Mouse (Mus musculus) naive thymus-derived CD4-positive, alpha-beta T cell, adult 5 months (primary cell): Measurements from ENCODE around the gene Bcs1l. TPM values are rescaled to one million over a fixed set of nuclear protein-coding genes. Genes with fewer than 3 reads are reported as not detected.

Experiments used
- polyA plus RNA-seq: library from polyadenylated mRNA; unstranded; fragments of 100-300 nt; shearing (Covaris generic); gene quantifications from one replicate; pipeline ENCODE4 v1.2.1, GENCODE M21; 2017

Gene Bcs1l
- 6.6 TPM for polyA plus RNA-seq

DNA sequence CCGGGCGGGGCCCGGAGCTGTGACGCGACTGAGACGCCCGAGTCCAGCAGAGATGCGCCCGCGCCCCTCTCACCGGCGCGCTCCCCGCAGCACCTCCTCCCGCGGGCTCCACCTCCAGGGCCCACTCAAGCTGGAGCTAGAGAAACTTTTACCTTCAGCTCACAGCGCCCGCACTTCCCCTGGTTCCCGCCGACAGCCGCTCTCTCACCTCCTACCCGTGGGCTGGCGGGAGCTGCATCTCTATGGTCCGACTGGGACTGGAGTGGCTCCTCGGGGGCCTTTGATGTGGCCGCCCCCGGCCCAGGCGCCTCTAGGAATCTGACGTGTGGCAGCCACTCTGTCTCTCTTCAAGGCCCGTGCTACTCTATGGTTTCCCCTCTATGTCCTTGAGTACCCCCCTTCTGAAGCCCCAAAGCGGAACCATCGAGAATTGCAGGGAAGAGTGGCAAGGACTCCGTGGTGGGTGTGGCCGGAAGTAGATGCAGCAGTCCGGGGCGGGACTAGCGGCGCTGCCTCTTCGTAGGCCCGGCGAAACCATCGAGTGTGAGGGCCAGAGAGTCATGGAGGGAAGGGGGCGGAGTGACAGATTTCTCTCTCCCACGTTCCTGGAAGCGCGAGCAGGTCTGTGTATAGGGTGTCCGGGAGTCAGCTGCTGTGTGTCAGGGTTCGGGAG lies at the start of gene Bcs1l, which contains the start of gene Zfp142:
Gene Bcs1l, plus strand, starts transcription at position 517 of the 673 bp plus-strand sequence.
Gene Zfp142, minus strand, starts transcription at position 474 of the 673 bp plus-strand sequence.

DNA sequence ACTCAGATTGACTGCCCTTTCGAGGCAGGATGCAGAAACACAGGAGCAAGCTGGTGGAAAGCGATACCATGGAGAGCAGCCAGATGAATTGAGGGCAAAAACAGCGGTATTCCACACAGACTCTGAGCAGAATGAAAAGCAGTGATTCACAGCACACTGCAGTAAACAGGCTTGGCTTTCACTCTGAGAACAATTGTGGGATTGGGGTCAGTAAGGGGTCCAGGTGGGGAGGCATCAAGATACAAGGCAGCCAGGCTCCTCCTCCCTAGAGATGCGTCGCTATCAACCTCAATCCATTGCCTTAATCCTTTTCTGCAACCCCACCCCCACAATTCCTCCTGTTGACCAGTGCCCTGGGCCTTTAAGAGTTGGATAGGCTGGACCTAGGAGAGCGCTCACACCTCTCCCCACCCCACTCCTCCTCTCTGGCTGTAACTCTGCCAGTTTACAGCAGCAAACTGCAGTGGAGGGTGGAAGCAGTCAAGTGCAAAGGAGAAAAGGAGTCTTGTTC lies 45.6 kb upstream of the Bcs1l start, which contains the start of gene Plcd4:
Gene Plcd4, plus strand, starts transcription at position 438 of the 511 bp plus-strand sequence.

DNA sequence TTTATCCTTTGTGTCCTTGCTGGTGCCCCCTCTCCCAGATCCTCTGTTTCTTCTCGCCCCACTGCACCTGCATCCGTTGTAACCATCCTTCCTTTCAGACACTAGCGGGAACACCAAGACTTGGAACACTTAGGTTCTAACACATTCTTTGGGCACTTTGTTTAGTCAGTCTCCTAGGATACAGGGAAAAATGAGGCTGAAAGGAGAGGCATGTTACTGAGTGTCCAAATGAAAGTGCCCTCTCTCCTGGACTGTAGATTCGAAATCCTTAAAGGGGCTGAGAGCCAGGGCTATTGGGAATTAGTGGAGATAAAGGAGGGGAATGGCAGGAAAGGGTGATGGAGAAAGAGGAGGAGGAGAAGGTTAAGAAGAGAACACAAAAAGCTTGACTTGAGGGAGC lies 43.9 kb upstream of the Bcs1l start, which contains the start of gene Usp37:
Gene Usp37, minus strand, starts transcription at position 101 of the 400 bp plus-strand sequence.

DNA sequence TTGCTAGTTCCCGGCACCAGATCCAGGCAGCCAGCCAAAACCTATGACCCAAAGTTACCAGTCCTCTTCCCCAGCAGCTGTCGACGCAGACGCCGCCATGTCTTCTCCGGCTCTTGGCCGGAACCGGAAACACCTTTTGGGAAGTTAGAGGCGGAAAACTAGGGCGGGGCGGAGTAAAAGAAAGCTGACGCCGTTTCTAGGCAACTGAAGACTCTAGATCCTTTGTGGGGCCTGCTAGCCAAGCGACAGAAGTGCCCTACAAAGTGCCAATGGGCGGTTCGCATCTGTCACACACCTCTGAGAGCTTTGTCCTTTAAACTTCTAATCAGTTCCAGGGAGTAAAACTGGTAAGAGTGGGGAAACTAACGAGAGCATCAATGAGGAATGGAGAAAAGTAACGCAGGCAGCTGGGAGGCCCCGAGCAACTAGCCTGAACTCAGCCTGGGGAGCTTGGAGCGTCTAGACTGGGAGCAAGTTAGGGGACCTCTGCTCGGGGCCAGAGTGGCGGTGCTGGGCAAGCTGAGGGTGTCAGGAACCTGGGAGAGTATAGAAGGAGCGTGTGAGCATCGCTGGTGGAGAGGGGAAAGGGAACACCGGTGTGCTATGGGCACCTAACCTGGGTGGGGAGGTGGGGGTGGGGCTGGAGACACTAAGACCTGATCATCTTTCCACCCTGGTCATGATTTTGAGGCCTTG lies 13.3 kb downstream of the Bcs1l start, which contains the start of the genes Rnf25 and Stk36:
Gene Rnf25, minus strand, starts transcription at position 131 of the 696 bp plus-strand sequence.
Gene Stk36, plus strand, starts transcription at position 179 of the 696 bp plus-strand sequence.

Other genes with a start within 250 kb of the Bcs1l start
- gene Catip, start 226.2 kb upstream of the Bcs1l start, polyA plus RNA-seq = not detected
- gene Slc11a1, start 213.1 kb upstream of the Bcs1l start, polyA plus RNA-seq = not detected
- 5.5 TPM for gene Ctdsp1, start 196.8 kb upstream of the Bcs1l start, polyA plus RNA-seq
- 0.61 TPM for gene Vil1, start 178.9 kb upstream of the Bcs1l start, polyA plus RNA-seq
- 24.0 TPM for gene Cnot9, start 82.2 kb upstream of the Bcs1l start, polyA plus RNA-seq
- gene Plcd4, start 45.4 kb upstream of the Bcs1l start, polyA plus RNA-seq = 0.85 TPM
- gene Usp37, start 44.0 kb upstream of the Bcs1l start, polyA plus RNA-seq = 18.6 TPM
- gene Zfp142, start within 50 bp of the Bcs1l start, polyA plus RNA-seq = 22.7 TPM
- gene Rnf25, start 13.1 kb downstream of the Bcs1l start, polyA plus RNA-seq = 18.6 TPM
- gene Stk36, start 13.2 kb downstream of the Bcs1l start, polyA plus RNA-seq = not detected
- gene Ttll4, start 73.5 kb downstream of the Bcs1l start, polyA plus RNA-seq = 48.8 TPM
- gene Cyp27a1, start 125.3 kb downstream of the Bcs1l start, polyA plus RNA-seq = not detected
- gene Prkag3, start 160.9 kb downstream of the Bcs1l start, polyA plus RNA-seq = not detected
- not detected for gene Wnt6, start 183.6 kb downstream of the Bcs1l start, polyA plus RNA-seq
- gene Wnt10a, start 203.2 kb downstream of the Bcs1l start, polyA plus RNA-seq = not detected